Mouse (Mus musculus): ENCODE measurements around the gene Nkpd1. TPM values are rescaled to one million over a fixed set of nuclear protein-coding genes. Genes with fewer than 3 reads are reported as not detected.

Gene Nkpd1
- polyA plus RNA-seq (2012; ENCODE audit: insufficient read depth, insufficient read length, missing spikeins), result not detected in 2 replicates

- peaks cover 7% of the 10 kb centered on the region for H3K4me1 ChIP-seq (ENCODE audit: control insufficient read depth, insufficient read depth, insufficient read length, low read length)
- H3K27ac ChIP-seq (replicated peaks; ENCODE audit: low read depth, low read length), result no peak within 1 kb of the TSS
- H3K4me3 ChIP-seq (ENCODE audit: insufficient read depth, low read depth, low read length), result no peak within 1 kb of the TSS
These were observed at the start of gene Nkpd1 for GRCm38 (mm10) chr7:19517652-19518365. Gene Nkpd1 (plus strand): TSS chr7:19517838.

- Histone ChIP-seq H3K27ac (replicated peaks; ENCODE audit: low read depth, low read length) (no peak overlapping the region), H3K4me1 (ENCODE audit: control insufficient read depth, insufficient read depth, insufficient read length, low read length) (peaks cover 12% of the 10 kb centered on the region)
These were observed 49.4 kb upstream of the Nkpd1 start for GRCm38 (mm10) chr7:19468279-19468678.

GRCm38 (mm10) chr7:19469404-19469803, 48.2 kb upstream of the Nkpd1 start:
- Histone ChIP-seq H3K27ac (replicated peaks; ENCODE audit: low read depth, low read length) (no peak overlapping the region), H3K4me3 (ENCODE audit: insufficient read depth, low read depth, low read length) (no peak overlapping the region), H3K4me1 (ENCODE audit: control insufficient read depth, insufficient read depth, insufficient read length, low read length) (peaks cover 15% of the 10 kb centered on the region)

More at GRCm38 (mm10) chr7:19468279-19468678, 49.4 kb upstream of the Nkpd1 start:
- H3K4me3 ChIP-seq (ENCODE audit: insufficient read depth, low read depth, low read length), result no peak overlapping the region

GRCm38 (mm10) chr7:19470308-19470707, 47.3 kb upstream of the Nkpd1 start:
- Histone ChIP-seq H3K27ac (replicated peaks; ENCODE audit: low read depth, low read length) (no peak overlapping the region), H3K4me1 (ENCODE audit: control insufficient read depth, insufficient read depth, insufficient read length, low read length) (peaks cover 15% of the 10 kb centered on the region), H3K4me3 (ENCODE audit: insufficient read depth, low read depth, low read length) (no peak overlapping the region)

GRCm38 (mm10) chr7:19472403-19472802, 45.2 kb upstream of the Nkpd1 start:
- Histone ChIP-seq H3K4me1 (ENCODE audit: control insufficient read depth, insufficient read depth, insufficient read length, low read length) (peaks cover 8% of the 10 kb centered on the region), H3K27ac (replicated peaks; ENCODE audit: low read depth, low read length) (peak overlapping the region; percentile 71), H3K4me3 (ENCODE audit: insufficient read depth, low read depth, low read length) (no peak overlapping the region)

- Histone ChIP-seq H3K4me1 (ENCODE audit: control insufficient read depth, insufficient read depth, insufficient read length, low read length) (peaks cover 15% of the 10 kb centered on the region), H3K27ac (replicated peaks; ENCODE audit: low read depth, low read length) (peak overlapping the region; percentile 71), H3K4me3 (ENCODE audit: insufficient read depth, low read depth, low read length) (peak overlapping the region; percentile 73)
These were observed 43.7 kb upstream of the Nkpd1 start for GRCm38 (mm10) chr7:19473875-19474443.

- no peak overlapping the region for H3K4me3 ChIP-seq (ENCODE audit: insufficient read depth, low read depth, low read length)
- peaks cover 15% of the 10 kb centered on the region for H3K4me1 ChIP-seq (ENCODE audit: control insufficient read depth, insufficient read depth, insufficient read length, low read length)
- no peak overlapping the region for H3K27ac ChIP-seq (replicated peaks; ENCODE audit: low read depth, low read length)
These were observed 40.6 kb upstream of the Nkpd1 start for GRCm38 (mm10) chr7:19477084-19477483.

- no peak overlapping the region for H3K4me3 ChIP-seq (ENCODE audit: insufficient read depth, low read depth, low read length)
- H3K27ac ChIP-seq (replicated peaks; ENCODE audit: low read depth, low read length), result 0 out of 2 replicates have a peak overlapping the region, but pooled peaks have one; percentile 24
- H3K4me1 ChIP-seq (ENCODE audit: control insufficient read depth, insufficient read depth, insufficient read length, low read length), result peaks cover 13% of the 10 kb centered on the region
These were observed 39.8 kb upstream of the Nkpd1 start for GRCm38 (mm10) chr7:19477624-19478384.

GRCm38 (mm10) chr7:19483281-19483680, 34.4 kb upstream of the Nkpd1 start:
- Histone ChIP-seq H3K27ac (replicated peaks; ENCODE audit: low read depth, low read length) (no peak overlapping the region), H3K4me1 (ENCODE audit: control insufficient read depth, insufficient read depth, insufficient read length, low read length) (peaks cover under 1% of the 10 kb centered on the region; the same call in 1 of the 2 replicates), H3K4me3 (ENCODE audit: insufficient read depth, low read depth, low read length) (no peak overlapping the region)

- no peak overlapping the region for H3K4me3 ChIP-seq (ENCODE audit: insufficient read depth, low read depth, low read length)
- H3K27ac ChIP-seq (replicated peaks; ENCODE audit: low read depth, low read length), result no peak overlapping the region
- no peaks in the 10 kb centered on the region for H3K4me1 ChIP-seq (ENCODE audit: control insufficient read depth, insufficient read depth, insufficient read length, low read length)
These were observed 32.1 kb upstream of the Nkpd1 start for GRCm38 (mm10) chr7:19485488-19485887.

GRCm38 (mm10) chr7:19486549-19486948, 31.1 kb upstream of the Nkpd1 start:
- Histone ChIP-seq H3K4me1 (ENCODE audit: control insufficient read depth, insufficient read depth, insufficient read length, low read length) (peaks cover 2% of the 10 kb centered on the region), H3K27ac (replicated peaks; ENCODE audit: low read depth, low read length) (no peak overlapping the region), H3K4me3 (ENCODE audit: insufficient read depth, low read depth, low read length) (no peak overlapping the region)

GRCm38 (mm10) chr7:19489525-19489924, 28.1 kb upstream of the Nkpd1 start:
- Histone ChIP-seq H3K27ac (replicated peaks; ENCODE audit: low read depth, low read length) (no peak overlapping the region), H3K4me3 (ENCODE audit: insufficient read depth, low read depth, low read length) (no peak overlapping the region), H3K4me1 (ENCODE audit: control insufficient read depth, insufficient read depth, insufficient read length, low read length) (peaks cover 6% of the 10 kb centered on the region)

- H3K27ac ChIP-seq (replicated peaks; ENCODE audit: low read depth, low read length), result peak overlapping the region; percentile 41; the same call in 1 of the 2 replicates
- H3K4me1 ChIP-seq (ENCODE audit: control insufficient read depth, insufficient read depth, insufficient read length, low read length), result peaks cover 7% of the 10 kb centered on the region
- H3K4me3 ChIP-seq (ENCODE audit: insufficient read depth, low read depth, low read length), result no peak overlapping the region; the same call in 1 of the 2 replicates
These were observed 25.9 kb upstream of the Nkpd1 start for GRCm38 (mm10) chr7:19491731-19492130.

GRCm38 (mm10) chr7:19494751-19495474, 22.7 kb upstream of the Nkpd1 start:
- peaks cover 7% of the 10 kb centered on the region for H3K4me1 ChIP-seq (ENCODE audit: control insufficient read depth, insufficient read depth, insufficient read length, low read length)
- H3K4me3 ChIP-seq (ENCODE audit: insufficient read depth, low read depth, low read length), result no peak overlapping the region
- H3K27ac ChIP-seq (replicated peaks; ENCODE audit: low read depth, low read length), result no peak overlapping the region
